Mouse (Mus musculus) T-helper 17 cell (primary cell): Measurements from ENCODE around the gene 4930539E08Rik.

Source experiments
- in situ Hi-C, 2 experiments: fragments of 300-600 bp; cut with MboI, MseI; formaldehyde crosslinking; loops; 1 replicate in 1 of 2; 2 replicates in 1 of 2; pipeline ENCODE4 v1.15.1; 2025; ENCODE audit warnings: high pct_unique_total_duplicates in 2 of 2

The 4930539E08Rik gene

GRCm38 (mm10) chr17:28915060-28915628, at the start of gene 4930539E08Rik:
Gene 4930539E08Rik (minus strand): TSS chr17:28915324.
- in situ Hi-C loops = no loop called here

GRCm38 (mm10) chr17:28961596-28961995, 46.5 kb upstream of the 4930539E08Rik start:
- in situ Hi-C loops = no loop called here

GRCm38 (mm10) chr17:28960597-28960996, 45.5 kb upstream of the 4930539E08Rik start:
- in situ Hi-C loops = no loop called here

- in situ Hi-C loops = no loop called here
Measured at GRCm38 (mm10) chr17:28954416-28954815, 39.3 kb upstream of the 4930539E08Rik start.

- in situ Hi-C loops = no loop called here
Measured at GRCm38 (mm10) chr17:28953251-28953650, 38.1 kb upstream of the 4930539E08Rik start.

- in situ Hi-C loops = no loop called here
Measured at GRCm38 (mm10) chr17:28951831-28952799, 37.0 kb upstream of the 4930539E08Rik start, which contains the start of gene Kctd20. Gene Kctd20 (plus strand): TSS chr17:28951950.

- in situ Hi-C loops = no loop called here
Measured at GRCm38 (mm10) chr17:28950751-28951150, 35.6 kb upstream of the 4930539E08Rik start.

GRCm38 (mm10) chr17:28948661-28949060, 33.5 kb upstream of the 4930539E08Rik start:
- in situ Hi-C loops = no loop called here

GRCm38 (mm10) chr17:28947011-28947939, 32.2 kb upstream of the 4930539E08Rik start:
- in situ Hi-C loops = no loop called here

- in situ Hi-C loops = no loop called here
Measured at GRCm38 (mm10) chr17:28944481-28944880, 29.4 kb upstream of the 4930539E08Rik start.

GRCm38 (mm10) chr17:28943740-28944139, 28.6 kb upstream of the 4930539E08Rik start, which contains the start of gene Pxt1:
Gene Pxt1 (minus strand): TSS chr17:28943840.
- in situ Hi-C loops = no loop called here

- in situ Hi-C loops = no loop called here
Measured at GRCm38 (mm10) chr17:28942101-28942500, 27.0 kb upstream of the 4930539E08Rik start.

GRCm38 (mm10) chr17:28940776-28941555, 25.8 kb upstream of the 4930539E08Rik start:
- in situ Hi-C loops = no loop called here

- in situ Hi-C loops = no loop called here
Measured at GRCm38 (mm10) chr17:28936622-28937345, 21.7 kb upstream of the 4930539E08Rik start.

GRCm38 (mm10) chr17:28936133-28936532, 21.0 kb upstream of the 4930539E08Rik start:
- in situ Hi-C loops = no loop called here

GRCm38 (mm10) chr17:28934120-28934916, 19.2 kb upstream of the 4930539E08Rik start:
- in situ Hi-C loops = no loop called here

GRCm38 (mm10) chr17:28932274-28932673, 17.1 kb upstream of the 4930539E08Rik start:
- in situ Hi-C loops = no loop called here

GRCm38 (mm10) chr17:28931436-28932211, 16.5 kb upstream of the 4930539E08Rik start:
- in situ Hi-C loops = no loop called here
